Mouse (Mus musculus): ENCODE results near the gene Fez1. TPM values are rescaled to one million over a fixed set of nuclear protein-coding genes. Genes with fewer than 3 reads are reported as not detected.
A peak's percentile ranks its signal among the peaks of the same experiment; 100 is the strongest.

Fez1 gene
- polyA plus RNA-seq, 1 experiment from 2014 or later = 341 TPM

- no peak overlapping the region for H3K27ac ChIP-seq (ENCODE audit: low read depth, low read length)
- ATAC-seq (replicated peaks; ENCODE audit: low FRiP score) = no peak
- no peaks in the 10 kb centered on the region for H3K4me1 ChIP-seq (replicated peaks; ENCODE audit: control insufficient read depth, insufficient read depth, low read length)
- H3K4me2 ChIP-seq (ENCODE audit: low read depth, low read length, severe bottlenecking) = no peak overlapping the region
- H3K27me3 ChIP-seq (ENCODE audit: control insufficient read depth, insufficient read depth, low read length) = no peaks in the 10 kb centered on the region
- no peaks in the 10 kb centered on the region for H3K9me3 ChIP-seq (ENCODE audit: control insufficient read depth, low read length)
- H3K36me3 ChIP-seq (ENCODE audit: control insufficient read depth, insufficient read depth, low read length) = no peaks in the 10 kb centered on the region
- H3K4me3 ChIP-seq (ENCODE audit: low read depth, low read length) = no peak overlapping the region
- no peak for DNase-seq (ENCODE audit: low spot score)
- WGBS = 83% methylated on average over 3 of the region's 3 CpGs
- no peak overlapping the region for H3K9ac ChIP-seq (ENCODE audit: low read length)
Observed at GRCm38 (mm10) chr9:36802951-36803350, 18.7 kb upstream of the Fez1 start.

GRCm38 (mm10) chr9:36803386-36803785, 18.3 kb upstream of the Fez1 start:
- Histone ChIP-seq H3K4me2 (ENCODE audit: low read depth, low read length, severe bottlenecking) (no peak overlapping the region), H3K4me3 (ENCODE audit: low read depth, low read length) (no peak overlapping the region), H3K9ac (ENCODE audit: low read length) (no peak overlapping the region), H3K27me3 (ENCODE audit: control insufficient read depth, insufficient read depth, low read length) (no peaks in the 10 kb centered on the region), H3K9me3 (ENCODE audit: control insufficient read depth, low read length) (no peaks in the 10 kb centered on the region), H3K27ac (ENCODE audit: low read depth, low read length) (no peak overlapping the region), H3K4me1 (replicated peaks; ENCODE audit: control insufficient read depth, insufficient read depth, low read length) (no peaks in the 10 kb centered on the region), H3K36me3 (ENCODE audit: control insufficient read depth, insufficient read depth, low read length) (no peaks in the 10 kb centered on the region)
- 85% methylated on average over 6 of the region's 6 CpGs for WGBS
- DNase-seq (ENCODE audit: low spot score) (no peak), ATAC-seq (replicated peaks; ENCODE audit: low FRiP score) (no peak)

- no peak overlapping the region for H3K27ac ChIP-seq (ENCODE audit: low read depth, low read length)
- ATAC-seq (replicated peaks; ENCODE audit: low FRiP score) = no peak
- no peaks in the 10 kb centered on the region for H3K4me1 ChIP-seq (replicated peaks; ENCODE audit: control insufficient read depth, insufficient read depth, low read length)
- no peaks in the 10 kb centered on the region for H3K27me3 ChIP-seq (ENCODE audit: control insufficient read depth, insufficient read depth, low read length)
- WGBS = 80% methylated on average over 3 of the region's 3 CpGs
- no peak overlapping the region for H3K4me3 ChIP-seq (ENCODE audit: low read depth, low read length)
- no peak for DNase-seq (ENCODE audit: low spot score)
- H3K9ac ChIP-seq (ENCODE audit: low read length) = no peak overlapping the region
- H3K4me2 ChIP-seq (ENCODE audit: low read depth, low read length, severe bottlenecking) = no peak overlapping the region
- no peaks in the 10 kb centered on the region for H3K9me3 ChIP-seq (ENCODE audit: control insufficient read depth, low read length)
- no peaks in the 10 kb centered on the region for H3K36me3 ChIP-seq (ENCODE audit: control insufficient read depth, insufficient read depth, low read length)
Observed at GRCm38 (mm10) chr9:36803926-36804325, 17.7 kb upstream of the Fez1 start.

GRCm38 (mm10) chr9:36805256-36805975, 16.2 kb upstream of the Fez1 start:
- no peak overlapping the region for H3K27ac ChIP-seq (ENCODE audit: low read depth, low read length)
- DNase-seq (ENCODE audit: low spot score) = no peak
- no peaks in the 10 kb centered on the region for H3K36me3 ChIP-seq (ENCODE audit: control insufficient read depth, insufficient read depth, low read length)
- no peak for ATAC-seq (replicated peaks; ENCODE audit: low FRiP score)
- H3K4me3 ChIP-seq (ENCODE audit: low read depth, low read length) = no peak overlapping the region
- H3K27me3 ChIP-seq (ENCODE audit: control insufficient read depth, insufficient read depth, low read length) = no peaks in the 10 kb centered on the region
- no peak overlapping the region for H3K4me2 ChIP-seq (ENCODE audit: low read depth, low read length, severe bottlenecking)
- H3K4me1 ChIP-seq (replicated peaks; ENCODE audit: control insufficient read depth, insufficient read depth, low read length) = no peaks in the 10 kb centered on the region
- H3K9me3 ChIP-seq (ENCODE audit: control insufficient read depth, low read length) = no peaks in the 10 kb centered on the region
- WGBS = 92% methylated on average over 3 of the region's 3 CpGs
- no peak overlapping the region for H3K9ac ChIP-seq (ENCODE audit: low read length)

- H3K9ac ChIP-seq (ENCODE audit: low read length) = no peak overlapping the region
- H3K27ac ChIP-seq (ENCODE audit: low read depth, low read length) = no peak overlapping the region
- no peak overlapping the region for H3K4me2 ChIP-seq (ENCODE audit: low read depth, low read length, severe bottlenecking)
- H3K9me3 ChIP-seq (ENCODE audit: control insufficient read depth, low read length) = no peaks in the 10 kb centered on the region
- H3K4me3 ChIP-seq (ENCODE audit: low read depth, low read length) = no peak overlapping the region
- H3K27me3 ChIP-seq (ENCODE audit: control insufficient read depth, insufficient read depth, low read length) = no peaks in the 10 kb centered on the region
- ATAC-seq (replicated peaks; ENCODE audit: low FRiP score) (no peak), DNase-seq (ENCODE audit: low spot score) (no peak)
- WGBS = 88% methylated on average over 5 of the region's 5 CpGs
- H3K36me3 ChIP-seq (ENCODE audit: control insufficient read depth, insufficient read depth, low read length) = no peaks in the 10 kb centered on the region
- no peaks in the 10 kb centered on the region for H3K4me1 ChIP-seq (replicated peaks; ENCODE audit: control insufficient read depth, insufficient read depth, low read length)
Observed at GRCm38 (mm10) chr9:36808126-36808785, 13.4 kb upstream of the Fez1 start.

GRCm38 (mm10) chr9:36814486-36814885, 7.2 kb upstream of the Fez1 start:
- H3K4me1 ChIP-seq (replicated peaks; ENCODE audit: control insufficient read depth, insufficient read depth, low read length) = no peaks in the 10 kb centered on the region
- H3K9ac ChIP-seq (ENCODE audit: low read length) = no peak overlapping the region
- H3K9me3 ChIP-seq (ENCODE audit: control insufficient read depth, low read length) = no peaks in the 10 kb centered on the region
- no peak for DNase-seq (ENCODE audit: low spot score)
- no peak for ATAC-seq (replicated peaks; ENCODE audit: low FRiP score)
- 79% methylated on average over 3 of the region's 3 CpGs for WGBS
- H3K36me3 ChIP-seq (ENCODE audit: control insufficient read depth, insufficient read depth, low read length) = no peaks in the 10 kb centered on the region
- no peak overlapping the region for H3K4me3 ChIP-seq (ENCODE audit: low read depth, low read length)
- no peaks in the 10 kb centered on the region for H3K27me3 ChIP-seq (ENCODE audit: control insufficient read depth, insufficient read depth, low read length)
- no peak overlapping the region for H3K4me2 ChIP-seq (ENCODE audit: low read depth, low read length, severe bottlenecking)
- H3K27ac ChIP-seq (ENCODE audit: low read depth, low read length) = no peak overlapping the region

GRCm38 (mm10) chr9:36818905-36819304, 2.8 kb upstream of the Fez1 start:
- Histone ChIP-seq H3K27ac (ENCODE audit: low read depth, low read length) (no peak overlapping the region), H3K4me1 (replicated peaks; ENCODE audit: control insufficient read depth, insufficient read depth, low read length) (peaks cover 2% of the 10 kb centered on the region; the same call in 1 of the 2 replicates), H3K9me3 (ENCODE audit: control insufficient read depth, low read length) (no peaks in the 10 kb centered on the region), H3K4me3 (ENCODE audit: low read depth, low read length) (no peak overlapping the region), H3K27me3 (ENCODE audit: control insufficient read depth, insufficient read depth, low read length) (no peaks in the 10 kb centered on the region), H3K9ac (ENCODE audit: low read length) (no peak overlapping the region), H3K4me2 (ENCODE audit: low read depth, low read length, severe bottlenecking) (no peak overlapping the region), H3K36me3 (ENCODE audit: control insufficient read depth, insufficient read depth, low read length) (no peaks in the 10 kb centered on the region)
- WGBS = 63% methylated on average over 4 of the region's 4 CpGs
- no peak for ATAC-seq (replicated peaks; ENCODE audit: low FRiP score)
- DNase-seq (ENCODE audit: low spot score) = no peak

GRCm38 (mm10) chr9:36820969-36821643, 558 bp upstream of the Fez1 start:
- peak overlapping the region; percentile 7; the same call in 1 of the 2 replicates for H3K9ac ChIP-seq (ENCODE audit: low read length)
- 26% methylated on average over 9 of the region's 9 CpGs for WGBS
- peak; percentile 69 for DNase-seq (ENCODE audit: low spot score)
- peak overlapping the region; percentile 26 for H3K4me3 ChIP-seq (ENCODE audit: low read depth, low read length)
- no peaks in the 10 kb centered on the region for H3K36me3 ChIP-seq (ENCODE audit: control insufficient read depth, insufficient read depth, low read length)
- ATAC-seq (replicated peaks; ENCODE audit: low FRiP score) = peak; percentile 88
- H3K4me2 ChIP-seq (ENCODE audit: low read depth, low read length, severe bottlenecking) = peak overlapping the region; percentile 59
- peak overlapping the region; percentile 99 for H3K27ac ChIP-seq (ENCODE audit: low read depth, low read length)
- no peaks in the 10 kb centered on the region for H3K9me3 ChIP-seq (ENCODE audit: control insufficient read depth, low read length)
- peaks cover 2% of the 10 kb centered on the region; the same call in 1 of the 2 replicates for H3K4me1 ChIP-seq (replicated peaks; ENCODE audit: control insufficient read depth, insufficient read depth, low read length)
- no peaks in the 10 kb centered on the region for H3K27me3 ChIP-seq (ENCODE audit: control insufficient read depth, insufficient read depth, low read length)

All from forebrain, embryonic 11.5 days (tissue).